Mouse (Mus musculus): ENCODE results near the gene Zfp867. TPM values are rescaled to one million over a fixed set of nuclear protein-coding genes. Genes with fewer than 3 reads are reported as not detected.

The Zfp867 gene
- polyA plus RNA-seq, 1 experiment from 2014 or later, result 4.3 TPM

DNA sequence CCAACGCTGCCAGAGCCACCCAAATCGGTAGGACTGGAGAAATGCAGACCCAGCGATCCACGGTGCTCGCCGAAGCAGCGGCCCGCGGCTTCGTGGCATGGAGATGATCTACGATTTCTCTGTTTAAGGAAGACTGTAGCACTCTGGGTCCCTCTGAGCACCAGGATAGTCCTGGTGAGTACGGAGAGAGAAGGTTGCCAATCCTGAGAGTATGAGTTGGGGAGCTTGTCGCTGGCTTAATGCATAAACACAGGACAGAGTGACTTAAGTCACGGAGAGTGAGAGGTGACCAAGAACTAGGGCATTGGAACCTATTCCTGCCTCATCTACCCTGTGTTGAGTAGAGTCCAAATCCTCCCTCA is 34.4 kb upstream of the Zfp867 start:
- ATAC-seq, result peak; percentile 12
- Histone ChIP-seq H3K36me3 (ENCODE audit: control insufficient read depth, insufficient read depth, low read length) (peaks cover 16% of the 10 kb centered on the region), H3K4me1 (ENCODE audit: control insufficient read depth, insufficient read depth, low read length) (peaks cover 10% of the 10 kb centered on the region; the same call in 1 of the 2 replicates), H3K4me3 (ENCODE audit: low read length) (peak overlapping the region; percentile 64), H3K27ac (ENCODE audit: low read length) (peak overlapping the region; percentile 91), H3K4me2 (ENCODE audit: low read depth, low read length) (peak overlapping the region; percentile 82), H3K9ac (ENCODE audit: low read depth, low read length) (peak overlapping the region; percentile 81), H3K9me3 (ENCODE audit: control insufficient read depth, low read length) (no peaks in the 10 kb centered on the region), H3K27me3 (replicated peaks; ENCODE audit: control insufficient read depth, insufficient read depth, low read length) (no peaks in the 10 kb centered on the region)
- 2% methylated on average over 14 of the region's 14 CpGs for WGBS

- peaks cover 16% of the 10 kb centered on the region for H3K36me3 ChIP-seq (ENCODE audit: control insufficient read depth, insufficient read depth, low read length)
- H3K4me1 ChIP-seq (ENCODE audit: control insufficient read depth, insufficient read depth, low read length), result peaks cover 10% of the 10 kb centered on the region; the same call in 1 of the 2 replicates
- H3K9ac ChIP-seq (ENCODE audit: low read depth, low read length), result peak overlapping the region; percentile 81
- peak; percentile 93 for ATAC-seq
- no peaks in the 10 kb centered on the region for H3K27me3 ChIP-seq (replicated peaks; ENCODE audit: control insufficient read depth, insufficient read depth, low read length)
- H3K9me3 ChIP-seq (ENCODE audit: control insufficient read depth, low read length), result no peaks in the 10 kb centered on the region
- H3K4me3 ChIP-seq (ENCODE audit: low read length), result peak overlapping the region; percentile 64
- peak overlapping the region; percentile 82 for H3K4me2 ChIP-seq (ENCODE audit: low read depth, low read length)
- WGBS, result under 1% methylated on average over 70 of the region's 71 CpGs
- peak overlapping the region; percentile 91 for H3K27ac ChIP-seq (ENCODE audit: low read length)
These were observed 33.8 kb upstream of the Zfp867 start for GRCm38 (mm10) chr11:59505839-59506712.

DNA sequence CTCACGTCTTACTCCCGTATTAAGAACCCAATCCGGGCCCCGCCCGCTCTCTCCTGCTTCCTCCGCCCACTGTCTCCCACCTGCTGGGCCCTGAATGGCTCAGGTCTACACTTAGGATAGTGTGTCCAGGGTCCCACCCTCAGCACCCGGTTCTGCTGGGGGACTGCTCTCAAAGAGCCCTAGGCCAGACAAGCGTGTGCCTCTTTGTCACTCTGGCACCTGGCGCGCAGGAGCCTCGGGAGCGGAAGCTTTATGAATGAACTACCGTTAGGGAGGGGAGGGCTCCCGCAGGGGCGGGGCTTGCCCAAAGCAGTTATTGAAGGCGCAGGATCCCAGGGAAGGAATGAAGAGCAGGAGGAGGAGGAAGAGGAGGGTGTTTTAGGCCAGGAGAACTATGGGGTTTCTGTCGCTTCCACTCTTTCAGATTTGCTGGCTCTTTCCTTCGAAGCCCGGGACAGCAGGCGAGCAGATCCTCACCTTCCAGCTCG is 33.1 kb upstream of the Zfp867 start:
- Histone ChIP-seq H3K9ac (ENCODE audit: low read depth, low read length) (peak overlapping the region; percentile 81), H3K36me3 (ENCODE audit: control insufficient read depth, insufficient read depth, low read length) (peaks cover 18% of the 10 kb centered on the region), H3K27me3 (replicated peaks; ENCODE audit: control insufficient read depth, insufficient read depth, low read length) (no peaks in the 10 kb centered on the region), H3K4me2 (ENCODE audit: low read depth, low read length) (peak overlapping the region; percentile 82), H3K9me3 (ENCODE audit: control insufficient read depth, low read length) (no peaks in the 10 kb centered on the region), H3K4me3 (ENCODE audit: low read length) (peak overlapping the region; percentile 64), H3K4me1 (ENCODE audit: control insufficient read depth, insufficient read depth, low read length) (peaks cover 10% of the 10 kb centered on the region; the same call in 1 of the 2 replicates), H3K27ac (ENCODE audit: low read length) (peak overlapping the region; percentile 79)
- ATAC-seq, result peak; percentile 71
- under 1% methylated on average over 21 of the region's 21 CpGs for WGBS

GRCm38 (mm10) chr11:59501978-59502700 is 29.9 kb upstream of the Zfp867 start:
- WGBS, result 92% methylated on average over 5 of the region's 5 CpGs
- no peak overlapping the region for H3K27ac ChIP-seq (ENCODE audit: low read length)
- ATAC-seq, result no peak
- no peak overlapping the region for H3K4me2 ChIP-seq (ENCODE audit: low read depth, low read length)
- no peak overlapping the region for H3K9ac ChIP-seq (ENCODE audit: low read depth, low read length)
- no peaks in the 10 kb centered on the region for H3K9me3 ChIP-seq (ENCODE audit: control insufficient read depth, low read length)
- H3K27me3 ChIP-seq (replicated peaks; ENCODE audit: control insufficient read depth, insufficient read depth, low read length), result no peaks in the 10 kb centered on the region
- H3K4me3 ChIP-seq (ENCODE audit: low read length), result no peak overlapping the region
- H3K36me3 ChIP-seq (ENCODE audit: control insufficient read depth, insufficient read depth, low read length), result peaks cover 36% of the 10 kb centered on the region
- peaks cover 8% of the 10 kb centered on the region; the same call in 1 of the 2 replicates for H3K4me1 ChIP-seq (ENCODE audit: control insufficient read depth, insufficient read depth, low read length)

DNA sequence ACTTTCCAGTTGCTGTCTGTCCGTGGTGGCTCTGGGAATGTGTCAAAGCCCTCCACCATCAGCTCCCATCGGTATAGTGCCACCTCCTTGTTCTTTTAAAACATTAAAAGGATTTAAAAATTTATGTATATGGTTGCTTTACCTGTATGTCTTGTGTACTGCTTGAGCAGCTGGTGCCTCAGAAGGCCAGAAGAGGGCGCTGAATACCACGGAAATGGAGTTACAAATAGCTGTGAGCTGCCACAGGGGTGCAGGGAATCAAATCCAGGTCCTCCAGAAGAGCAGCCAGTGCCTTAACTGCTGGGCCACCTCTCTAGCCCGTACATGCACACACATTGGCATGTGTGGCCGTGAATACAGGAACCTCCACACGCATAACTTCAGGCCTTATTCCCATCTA is 25.5 kb upstream of the Zfp867 start:
- Histone ChIP-seq H3K9me3 (ENCODE audit: control insufficient read depth, low read length) (no peaks in the 10 kb centered on the region), H3K9ac (ENCODE audit: low read depth, low read length) (no peak overlapping the region), H3K27me3 (replicated peaks; ENCODE audit: control insufficient read depth, insufficient read depth, low read length) (no peaks in the 10 kb centered on the region), H3K4me3 (ENCODE audit: low read length) (no peak overlapping the region), H3K4me2 (ENCODE audit: low read depth, low read length) (no peak overlapping the region), H3K4me1 (ENCODE audit: control insufficient read depth, insufficient read depth, low read length) (no peaks in the 10 kb centered on the region), H3K27ac (ENCODE audit: low read length) (no peak overlapping the region), H3K36me3 (ENCODE audit: control insufficient read depth, insufficient read depth, low read length) (peaks cover 28% of the 10 kb centered on the region)
- 89% methylated on average over 7 of the region's 7 CpGs for WGBS
- no peak for ATAC-seq

GRCm38 (mm10) chr11:59496672-59497310 is 24.5 kb upstream of the Zfp867 start:
- Histone ChIP-seq H3K27ac (ENCODE audit: low read length) (no peak overlapping the region), H3K4me2 (ENCODE audit: low read depth, low read length) (no peak overlapping the region), H3K36me3 (ENCODE audit: control insufficient read depth, insufficient read depth, low read length) (peaks cover 29% of the 10 kb centered on the region), H3K27me3 (replicated peaks; ENCODE audit: control insufficient read depth, insufficient read depth, low read length) (no peaks in the 10 kb centered on the region), H3K9ac (ENCODE audit: low read depth, low read length) (no peak overlapping the region), H3K4me3 (ENCODE audit: low read length) (no peak overlapping the region), H3K9me3 (ENCODE audit: control insufficient read depth, low read length) (no peaks in the 10 kb centered on the region), H3K4me1 (ENCODE audit: control insufficient read depth, insufficient read depth, low read length) (no peaks in the 10 kb centered on the region)
- ATAC-seq, result no peak
- WGBS, result 82% methylated on average over 6 of the region's 6 CpGs

- Histone ChIP-seq H3K4me3 (ENCODE audit: low read length) (no peak overlapping the region), H3K27me3 (replicated peaks; ENCODE audit: control insufficient read depth, insufficient read depth, low read length) (no peaks in the 10 kb centered on the region), H3K36me3 (ENCODE audit: control insufficient read depth, insufficient read depth, low read length) (peaks cover 6% of the 10 kb centered on the region), H3K4me2 (ENCODE audit: low read depth, low read length) (no peak overlapping the region), H3K9me3 (ENCODE audit: control insufficient read depth, low read length) (no peaks in the 10 kb centered on the region), H3K4me1 (ENCODE audit: control insufficient read depth, insufficient read depth, low read length) (no peaks in the 10 kb centered on the region), H3K9ac (ENCODE audit: low read depth, low read length) (no peak overlapping the region), H3K27ac (ENCODE audit: low read length) (no peak overlapping the region)
- ATAC-seq, result no peak
- 84% methylated on average over 8 of the region's 8 CpGs for WGBS
These were observed 13.9 kb upstream of the Zfp867 start for GRCm38 (mm10) chr11:59486222-59486621.

DNA sequence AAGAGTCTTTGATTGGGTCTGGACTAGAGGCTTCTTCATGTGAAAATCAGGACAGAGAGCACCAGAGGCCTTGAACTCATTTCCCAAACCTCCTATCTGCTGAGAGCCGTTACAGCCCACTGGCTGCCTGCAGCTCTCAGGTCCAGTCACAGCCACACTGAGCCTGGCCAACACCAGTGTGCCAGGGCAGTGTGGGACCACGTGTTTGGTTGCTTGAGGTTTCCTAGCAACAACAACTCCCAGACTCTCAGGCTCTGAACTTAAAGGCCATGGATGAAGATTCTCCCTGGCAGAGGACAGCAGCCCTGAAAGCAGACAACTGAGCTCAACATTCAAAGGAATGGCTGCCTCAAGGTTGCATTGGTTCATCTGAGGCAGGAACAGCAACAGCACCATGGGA is 13.4 kb upstream of the Zfp867 start:
- Histone ChIP-seq H3K4me2 (ENCODE audit: low read depth, low read length) (no peak overlapping the region), H3K27ac (ENCODE audit: low read length) (no peak overlapping the region), H3K27me3 (replicated peaks; ENCODE audit: control insufficient read depth, insufficient read depth, low read length) (no peaks in the 10 kb centered on the region), H3K36me3 (ENCODE audit: control insufficient read depth, insufficient read depth, low read length) (peaks cover 6% of the 10 kb centered on the region), H3K9ac (ENCODE audit: low read depth, low read length) (no peak overlapping the region), H3K9me3 (ENCODE audit: control insufficient read depth, low read length) (no peaks in the 10 kb centered on the region), H3K4me1 (ENCODE audit: control insufficient read depth, insufficient read depth, low read length) (no peaks in the 10 kb centered on the region), H3K4me3 (ENCODE audit: low read length) (no peak overlapping the region)
- no peak for ATAC-seq
- WGBS, result 64% methylated on average over 2 of the region's 2 CpGs

GRCm38 (mm10) chr11:59483212-59483611 is 10.9 kb upstream of the Zfp867 start:
- H3K27me3 ChIP-seq (replicated peaks; ENCODE audit: control insufficient read depth, insufficient read depth, low read length), result no peaks in the 10 kb centered on the region
- H3K9ac ChIP-seq (ENCODE audit: low read depth, low read length), result no peak overlapping the region
- no peak overlapping the region for H3K4me3 ChIP-seq (ENCODE audit: low read length)
- no peaks in the 10 kb centered on the region for H3K9me3 ChIP-seq (ENCODE audit: control insufficient read depth, low read length)
- H3K27ac ChIP-seq (ENCODE audit: low read length), result no peak overlapping the region
- no peaks in the 10 kb centered on the region for H3K4me1 ChIP-seq (ENCODE audit: control insufficient read depth, insufficient read depth, low read length)
- no peak overlapping the region for H3K4me2 ChIP-seq (ENCODE audit: low read depth, low read length)
- peaks cover 4% of the 10 kb centered on the region for H3K36me3 ChIP-seq (ENCODE audit: control insufficient read depth, insufficient read depth, low read length)
- 6% methylated on average over 2 of the region's 2 CpGs for WGBS
- no peak for ATAC-seq
